Mouse (Mus musculus) limb, embryonic 14.5 days (tissue): Measurements from ENCODE around the gene Znhit1. TPM values are rescaled to one million over a fixed set of nuclear protein-coding genes. Genes with fewer than 3 reads are reported as not detected.

Experiments
- ATAC-seq: fragments of 200-750 bp; cut with Nextera tagmentation; 2 replicates; pipeline ENCODE4 v1.8.0; 2017; ENCODE audit warnings: low read depth, moderate number of reproducible peaks, moderate TSS enrichment; ENCODE audit not compliant: low FRiP score
- DNase-seq: peaks from one replicate; pipeline ENCODE4 v3.0.0-alpha.2; 2015; ENCODE audit warnings: low spot score
- H3K27ac ChIP-seq: fragments of 300-500 bp; sonication (generic); replicated peaks from 2 replicates; pipeline ENCODE4 v1.5.1; 2014; ENCODE audit warnings: low read depth, mild to moderate bottlenecking, low read length, moderate library complexity, mixed read lengths
- H3K27me3 ChIP-seq: fragments of 300-500 bp; sonication (generic); 2 replicates; pipeline ENCODE4 v1.6.1; 2014; ENCODE audit warnings: low read length, mixed read lengths; ENCODE audit not compliant: control insufficient read depth, insufficient read depth
- H3K36me3 ChIP-seq: fragments of 300-500 bp; sonication (generic); 2 replicates; pipeline ENCODE4 v1.6.1; 2014; ENCODE audit warnings: mild to moderate bottlenecking, low read length, moderate library complexity, mixed read lengths; ENCODE audit not compliant: control insufficient read depth, insufficient read depth
- H3K4me1 ChIP-seq: fragments of 300-500 bp; sonication (generic); 2 replicates; pipeline ENCODE4 v1.6.1; 2014; ENCODE audit warnings: antibody characterized with exemption, low read length, mixed read lengths; ENCODE audit not compliant: control insufficient read depth, insufficient read depth
- H3K4me2 ChIP-seq: fragments of 300-500 bp; sonication (generic); replicated peaks from 2 replicates; pipeline ENCODE4 v1.6.1; 2014; ENCODE audit warnings: low read depth, mild to moderate bottlenecking, low read length, moderate library complexity; ENCODE audit not compliant: severe bottlenecking
- H3K4me3 ChIP-seq: fragments of 300-500 bp; sonication (generic); replicated peaks from 2 replicates; pipeline ENCODE4 v1.5.1; 2014; ENCODE audit warnings: low read length
- H3K9ac ChIP-seq: fragments of 300-500 bp; sonication (generic); 2 replicates; pipeline ENCODE4 v1.6.1; 2014; ENCODE audit warnings: mild to moderate bottlenecking, low read depth, low read length, moderate library complexity; ENCODE audit not compliant: severe bottlenecking
- H3K9me3 ChIP-seq: fragments of 300-500 bp; sonication (generic); 2 replicates; pipeline ENCODE4 v1.6.1; 2016; ENCODE audit warnings: low read length; ENCODE audit not compliant: control insufficient read depth
- POLR2A ChIP-seq: fragments of 200-500 bp; IDR thresholded peaks from 2 replicates; pipeline ENCODE4 v1.8.0; 2012; ENCODE audit warnings: inconsistent platforms, mild to moderate bottlenecking, moderate library complexity, borderline replicate concordance; ENCODE audit not compliant: insufficient read depth, insufficient read length; ENCODE audit errors: extremely low read depth
- WGBS: fragments of 180-500 bp; shearing (Covaris S2); extraction: QIAGEN DNeasy Blood & Tissue Kit; methylation state at CpG from one replicate; pipeline ENCODE4 v1.1.7; 2014; 5-methylcytosine and 5-hydroxymethylcytosine counted together
- polyA plus RNA-seq, 2 experiments: library from polyadenylated mRNA; depleted of rRNA in 1 of 2; stranded (reverse) in 1 of 2; unstranded in 1 of 2; fragments of >200 nt; fragmentation: Nextera tagmentation in 1 of 2; extraction: Ambion mirVana in 1 of 2; gene quantifications; 2 replicates each; pipeline versions ENCODE4 v1.2.1 to v1.2.3; 2012 to 2014

Gene Znhit1
- polyA plus RNA-seq, 2 experiments, result 82.7 to 105 TPM

DNA sequence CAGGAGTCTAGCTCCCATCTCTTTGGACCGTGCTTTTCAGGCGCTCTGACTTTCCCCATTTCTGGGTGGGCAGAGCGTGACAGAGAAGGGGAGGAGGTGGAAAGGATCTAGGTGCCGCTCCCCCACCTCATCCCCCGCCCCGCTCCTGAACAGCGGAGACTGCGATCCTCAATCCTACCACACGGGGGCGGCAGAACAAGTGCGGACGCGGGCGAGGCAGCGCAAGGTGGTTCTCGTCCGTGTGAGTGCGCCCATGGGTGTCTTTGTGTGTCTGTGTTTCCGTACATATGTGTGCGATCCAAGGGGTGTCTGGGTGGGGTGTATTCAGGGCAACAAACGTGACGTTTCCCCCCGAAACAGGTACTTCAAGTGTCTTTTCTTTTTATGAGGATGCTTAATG, 37.3 kb upstream of the Znhit1 start:
- WGBS, result 3% methylated on average over 23 of the region's 23 CpGs
- H3K9me3 ChIP-seq, result no peaks in the 10 kb centered on the region
- no peak for TF ChIP-seq POLR2A
- H3K4me2 ChIP-seq, result no peak overlapping the region
- H3K9ac ChIP-seq, result no peak overlapping the region
- no peak overlapping the region for H3K27ac ChIP-seq
- ATAC-seq (0 out of 2 replicates have a peak, but pooled peaks have one; percentile 34), DNase-seq (peak; percentile 42)
- H3K4me3 ChIP-seq, result no peak overlapping the region
- 0 out of 2 replicates have a peak, but pooled peaks cover 4% of the 10 kb centered on the region for H3K4me1 ChIP-seq
- H3K36me3 ChIP-seq, result no peaks in the 10 kb centered on the region
- H3K27me3 ChIP-seq, result peaks cover 53% of the 10 kb centered on the region

DNA sequence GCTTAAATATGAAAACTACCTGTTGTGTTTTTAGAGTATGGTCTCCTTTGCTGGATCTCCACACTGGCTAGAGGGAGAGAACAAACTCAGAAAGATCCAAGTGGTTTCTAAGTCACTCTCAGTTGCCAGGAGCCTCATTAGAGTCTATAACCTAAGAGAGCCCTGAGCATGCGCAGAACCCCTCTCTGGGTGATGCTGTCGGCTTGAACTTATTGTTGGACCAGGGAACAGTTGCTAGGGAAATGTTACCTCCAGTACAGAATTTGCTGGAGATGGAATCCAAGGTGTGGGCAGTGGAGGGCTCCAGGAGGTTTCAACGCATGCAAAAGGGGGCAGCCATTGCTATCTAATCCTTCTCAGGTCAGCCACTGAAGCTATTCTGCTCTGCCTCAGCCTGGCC, 36.5 kb upstream of the Znhit1 start:
- Histone ChIP-seq H3K9ac (no peak overlapping the region), H3K4me2 (no peak overlapping the region), H3K9me3 (no peaks in the 10 kb centered on the region), H3K27ac (no peak overlapping the region), H3K4me3 (no peak overlapping the region), H3K27me3 (peaks cover 46% of the 10 kb centered on the region), H3K4me1 (no peaks in the 10 kb centered on the region), H3K36me3 (no peaks in the 10 kb centered on the region)
- TF ChIP-seq POLR2A, result no peak
- DNase-seq (no peak), ATAC-seq (no peak)
- 35% methylated on average over 3 of the region's 3 CpGs for WGBS

DNA sequence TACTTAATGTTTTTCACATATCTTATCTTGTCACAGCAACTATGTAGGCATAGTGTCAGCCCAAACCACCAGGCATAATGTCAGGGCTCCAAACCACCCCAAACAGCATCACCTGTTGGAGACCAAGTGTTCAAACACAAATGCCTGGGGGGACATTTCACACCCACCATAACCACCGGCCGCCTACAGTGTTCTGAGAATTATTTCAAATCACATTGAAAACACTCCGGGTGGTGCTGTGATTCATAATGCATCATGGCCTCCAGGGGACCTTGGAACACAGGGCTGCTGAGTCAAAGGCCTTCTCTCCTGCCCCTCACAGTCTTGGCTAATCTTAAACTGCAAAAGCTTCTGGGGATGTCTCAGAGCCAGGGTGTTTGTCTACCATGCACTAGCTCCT, 28.1 kb upstream of the Znhit1 start:
- no peak for TF ChIP-seq POLR2A
- H3K4me2 ChIP-seq, result no peak overlapping the region
- WGBS, result 86% methylated on average over 3 of the region's 3 CpGs
- no peak overlapping the region for H3K4me3 ChIP-seq
- DNase-seq, result no peak
- no peaks in the 10 kb centered on the region for H3K27me3 ChIP-seq
- no peak overlapping the region for H3K27ac ChIP-seq
- H3K4me1 ChIP-seq, result no peaks in the 10 kb centered on the region
- H3K9ac ChIP-seq, result no peak overlapping the region
- no peaks in the 10 kb centered on the region for H3K9me3 ChIP-seq
- H3K36me3 ChIP-seq, result no peaks in the 10 kb centered on the region
- ATAC-seq, result no peak

DNA sequence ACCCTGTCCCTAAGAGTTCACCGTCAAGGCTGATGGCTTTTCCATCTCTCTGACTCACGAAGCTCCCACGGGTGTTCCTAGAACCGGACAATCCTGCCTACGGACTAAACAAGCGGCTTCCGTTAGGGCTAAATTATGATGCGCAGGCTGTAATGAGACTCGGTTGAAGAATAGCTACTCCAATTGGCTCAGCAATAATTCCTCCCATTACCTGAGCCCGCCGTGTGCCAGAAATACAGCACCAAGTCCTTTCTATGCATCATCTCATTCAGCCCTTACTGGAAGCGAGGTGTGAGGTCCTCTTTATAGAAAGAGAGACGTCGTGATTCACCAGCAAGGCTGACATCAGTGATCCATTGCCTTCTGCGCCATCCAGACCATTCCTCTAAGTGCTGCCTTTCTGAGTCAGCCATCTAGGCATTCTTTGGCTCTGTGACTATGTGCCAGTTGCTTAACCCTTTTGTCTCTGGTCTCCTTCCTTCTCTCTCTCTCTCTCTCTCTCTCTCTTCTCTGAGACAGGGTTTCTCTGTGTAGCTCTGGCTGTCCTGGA, 24.7 kb upstream of the Znhit1 start:
- WGBS, result 73% methylated on average over 15 of the region's 15 CpGs
- ATAC-seq, result no peak

DNA sequence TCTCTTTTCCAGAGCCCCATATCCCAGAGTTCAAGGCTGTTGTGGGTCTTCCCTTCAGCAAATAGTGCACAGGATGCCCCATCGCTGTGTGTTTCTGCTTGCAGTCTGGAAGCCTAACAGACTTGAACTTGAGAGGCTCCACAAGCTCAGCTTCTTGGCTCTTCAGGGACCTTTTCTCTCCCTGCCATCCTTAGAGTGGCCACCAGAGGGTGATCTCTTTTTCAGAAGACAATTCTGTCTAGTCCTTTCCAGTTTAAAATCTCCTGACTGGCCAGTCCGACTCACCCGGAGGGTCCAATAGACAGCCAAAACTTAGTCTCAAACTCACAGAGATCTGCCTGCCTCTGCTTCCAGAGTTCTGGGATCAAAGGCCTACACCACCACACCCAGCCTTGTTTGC, 22.2 kb upstream of the Znhit1 start:
- no peak overlapping the region for H3K9ac ChIP-seq
- no peak for TF ChIP-seq POLR2A
- no peaks in the 10 kb centered on the region for H3K9me3 ChIP-seq
- DNase-seq (no peak), ATAC-seq (no peak)
- H3K27me3 ChIP-seq, result no peaks in the 10 kb centered on the region
- H3K27ac ChIP-seq, result no peak overlapping the region
- no peak overlapping the region for H3K4me2 ChIP-seq
- H3K4me3 ChIP-seq, result no peak overlapping the region
- no peaks in the 10 kb centered on the region for H3K4me1 ChIP-seq
- no peaks in the 10 kb centered on the region for H3K36me3 ChIP-seq
- WGBS, result 41% methylated on average over 3 of the region's 3 CpGs

More for the DNA sequence above, 24.7 kb upstream of the Znhit1 start:
- Histone ChIP-seq H3K27me3 (no peaks in the 10 kb centered on the region), H3K36me3 (no peaks in the 10 kb centered on the region), H3K4me3 (no peak overlapping the region), H3K9me3 (no peaks in the 10 kb centered on the region), H3K9ac (no peak overlapping the region), H3K27ac (no peak overlapping the region), H3K4me1 (no peaks in the 10 kb centered on the region), H3K4me2 (no peak overlapping the region)
- no peak for TF ChIP-seq POLR2A
- DNase-seq, result no peak

DNA sequence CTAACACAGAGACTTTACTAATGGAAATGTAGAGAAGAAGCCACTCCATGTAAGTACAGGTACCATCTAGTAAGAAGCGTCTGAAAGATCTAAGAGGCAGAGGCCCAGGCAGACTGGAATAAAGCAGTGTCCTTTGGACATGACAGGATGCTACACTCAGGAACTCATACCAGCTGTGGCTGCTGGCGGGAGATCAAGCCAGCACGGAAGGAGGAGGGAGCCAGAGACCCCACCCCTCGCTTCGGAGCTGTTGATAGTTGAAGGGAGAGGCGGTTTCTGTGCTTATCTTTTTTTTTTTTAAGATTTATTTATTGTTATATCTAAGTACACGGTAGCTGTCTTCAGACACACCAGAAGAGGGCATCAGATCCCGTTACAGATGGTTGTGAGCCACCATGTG, 19.5 kb upstream of the Znhit1 start:
- DNase-seq (no peak), ATAC-seq (no peak)
- no peaks in the 10 kb centered on the region for H3K27me3 ChIP-seq
- no peaks in the 10 kb centered on the region for H3K4me1 ChIP-seq
- WGBS, result 51% methylated on average over 8 of the region's 8 CpGs
- no peak overlapping the region for H3K27ac ChIP-seq
- no peaks in the 10 kb centered on the region for H3K36me3 ChIP-seq
- no peak overlapping the region for H3K4me3 ChIP-seq
- no peaks in the 10 kb centered on the region for H3K9me3 ChIP-seq
- H3K4me2 ChIP-seq, result no peak overlapping the region
- H3K9ac ChIP-seq, result no peak overlapping the region
- no peak for TF ChIP-seq POLR2A
